Mouse (Mus musculus): ENCODE data around the gene Ust. TPM values are rescaled to one million over a fixed set of nuclear protein-coding genes. Genes with fewer than 3 reads are reported as not detected.
A peak's percentile ranks its signal among the peaks of the same experiment; 100 is the strongest.

Gene Ust
- polyA plus RNA-seq, 1 experiment from 2014 or later: 2.9 TPM

DNA sequence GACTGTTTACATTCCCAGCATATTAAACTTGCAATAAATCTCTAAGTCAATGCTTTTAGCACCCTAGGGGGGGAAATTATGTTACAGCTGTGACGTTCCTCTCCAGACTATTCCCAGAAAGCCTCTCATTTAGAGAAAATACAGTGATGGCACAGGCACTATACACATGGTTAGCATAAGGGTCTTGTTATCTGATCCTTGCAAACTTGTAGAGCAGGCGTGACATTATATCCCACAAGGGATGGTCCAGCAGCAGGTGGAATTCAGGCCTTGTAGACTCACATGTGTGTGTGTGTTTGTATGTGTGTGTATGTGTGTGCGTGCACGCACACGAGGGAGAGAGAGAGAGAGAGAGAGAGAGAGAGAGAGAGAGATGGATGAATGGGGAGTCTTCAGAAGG, 57.3 kb downstream of the Ust start:
- Histone ChIP-seq H3K4me1 (no peaks in the 10 kb centered on the region), H3K9me3 (no peaks in the 10 kb centered on the region), H3K27ac (no peak overlapping the region), H3K27me3 (no peaks in the 10 kb centered on the region), H3K4me3 (replicated peaks) (no peak overlapping the region), H3K9ac (no peak overlapping the region), H3K36me3 (replicated peaks) (no peaks in the 10 kb centered on the region), H3K4me2 (no peak overlapping the region)
- no peak for ATAC-seq (ENCODE audit: low FRiP score)
- 85% methylated on average over 5 of the region's 5 CpGs for WGBS

DNA sequence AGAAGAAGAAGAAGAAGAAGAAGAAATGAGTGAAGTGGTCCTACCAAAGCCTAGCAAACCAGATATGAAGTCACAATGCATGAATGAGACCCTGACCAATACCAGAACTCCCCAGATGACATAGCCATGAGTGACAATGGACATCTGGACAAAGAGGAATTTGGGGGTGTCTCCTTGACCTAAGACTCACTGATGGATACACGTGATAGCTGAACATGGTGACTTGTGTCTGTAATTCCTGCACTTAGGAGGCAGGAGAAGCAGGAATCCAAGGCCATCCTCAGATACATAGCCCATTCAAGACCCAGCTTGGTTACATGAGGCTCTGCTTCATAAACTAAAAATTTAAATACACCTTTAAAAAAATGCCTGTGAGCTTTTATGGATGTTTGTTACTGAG, 63.9 kb downstream of the Ust start:
- H3K36me3 ChIP-seq (replicated peaks): no peaks in the 10 kb centered on the region
- H3K27me3 ChIP-seq: no peaks in the 10 kb centered on the region
- no peak overlapping the region for H3K4me2 ChIP-seq
- H3K4me3 ChIP-seq (replicated peaks): no peak overlapping the region
- H3K27ac ChIP-seq: no peak overlapping the region
- no peak for ATAC-seq (ENCODE audit: low FRiP score)
- H3K9ac ChIP-seq: no peak overlapping the region
- 71% methylated on average over 1 of the region's 1 CpGs for WGBS
- no peaks in the 10 kb centered on the region for H3K9me3 ChIP-seq
- no peaks in the 10 kb centered on the region for H3K4me1 ChIP-seq

DNA sequence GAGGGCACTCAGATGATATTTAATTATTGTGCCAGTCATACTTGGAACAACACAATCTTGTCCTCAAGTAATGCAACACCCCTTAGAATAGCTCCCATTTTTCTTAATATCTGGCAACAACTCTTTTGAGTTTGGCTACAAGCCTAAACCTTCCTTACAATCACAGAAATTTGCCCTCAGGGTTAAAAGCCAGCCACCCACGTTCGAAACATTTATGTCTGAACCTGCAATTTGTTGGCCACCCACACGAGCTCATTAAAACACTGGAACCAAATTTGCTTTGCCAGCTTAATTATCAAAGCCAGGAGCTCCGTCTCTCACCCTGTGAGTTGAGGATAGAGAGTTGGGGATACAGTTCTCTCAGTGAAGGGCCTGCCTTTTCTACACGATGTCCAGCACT, 70.9 kb downstream of the Ust start:
- H3K4me1 ChIP-seq: no peaks in the 10 kb centered on the region
- no peaks in the 10 kb centered on the region for H3K36me3 ChIP-seq (replicated peaks)
- no peak overlapping the region for H3K27ac ChIP-seq
- ATAC-seq (ENCODE audit: low FRiP score): no peak
- H3K9me3 ChIP-seq: no peaks in the 10 kb centered on the region
- H3K9ac ChIP-seq: no peak overlapping the region
- H3K4me2 ChIP-seq: no peak overlapping the region
- WGBS: 49% methylated on average over 5 of the region's 5 CpGs
- no peaks in the 10 kb centered on the region for H3K27me3 ChIP-seq
- H3K4me3 ChIP-seq (replicated peaks): no peak overlapping the region

DNA sequence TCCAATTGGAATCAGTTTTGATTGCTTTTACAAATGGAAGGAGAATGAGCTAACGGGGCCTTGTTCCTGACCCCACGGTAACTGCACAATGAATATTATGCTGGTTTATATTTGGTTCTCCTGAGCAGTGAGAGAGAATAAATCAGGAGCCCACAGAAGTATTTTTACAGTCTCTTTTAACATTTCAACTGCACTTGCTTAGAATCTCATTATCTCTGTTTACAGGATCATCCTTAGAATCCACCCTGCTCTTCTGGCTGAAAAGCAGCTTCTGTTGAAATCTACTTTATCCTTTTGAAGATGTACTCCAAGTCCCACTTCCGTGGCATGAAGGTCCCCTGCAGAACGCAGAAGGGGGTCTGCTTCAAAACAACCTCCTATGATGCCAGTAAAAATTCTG, 71.7 kb downstream of the Ust start:
- Histone ChIP-seq H3K4me3 (replicated peaks) (no peak overlapping the region), H3K4me1 (no peaks in the 10 kb centered on the region), H3K27me3 (no peaks in the 10 kb centered on the region), H3K9me3 (no peaks in the 10 kb centered on the region), H3K27ac (no peak overlapping the region), H3K36me3 (replicated peaks) (no peaks in the 10 kb centered on the region), H3K9ac (no peak overlapping the region), H3K4me2 (no peak overlapping the region)
- WGBS: 47% methylated on average over 4 of the region's 4 CpGs
- no peak for ATAC-seq (ENCODE audit: low FRiP score)

DNA sequence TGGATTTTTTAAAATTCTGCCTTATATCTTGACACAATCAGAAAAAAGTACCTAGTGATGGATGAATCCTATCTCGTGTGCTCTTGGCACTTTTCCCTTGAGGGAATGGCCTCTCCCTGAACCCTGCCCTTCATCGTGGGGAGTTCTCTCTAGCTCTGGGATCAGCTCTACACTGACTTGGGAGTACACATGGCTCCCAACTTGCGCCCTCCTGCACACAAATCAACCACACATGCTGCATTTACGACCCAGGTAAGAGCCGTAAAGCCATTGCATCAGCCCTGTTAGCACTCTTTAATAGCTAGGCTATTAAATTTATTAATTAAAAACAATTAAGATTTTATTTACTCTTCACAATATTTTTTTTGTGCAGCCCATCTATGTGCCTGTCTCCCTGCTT, 74.6 kb downstream of the Ust start:
- Histone ChIP-seq H3K27ac (no peak overlapping the region), H3K36me3 (replicated peaks) (no peaks in the 10 kb centered on the region), H3K4me1 (no peaks in the 10 kb centered on the region), H3K27me3 (no peaks in the 10 kb centered on the region), H3K4me2 (no peak overlapping the region), H3K4me3 (replicated peaks) (no peak overlapping the region), H3K9me3 (no peaks in the 10 kb centered on the region), H3K9ac (no peak overlapping the region)
- 84% methylated on average over 5 of the region's 5 CpGs for WGBS
- ATAC-seq (ENCODE audit: low FRiP score): no peak

DNA sequence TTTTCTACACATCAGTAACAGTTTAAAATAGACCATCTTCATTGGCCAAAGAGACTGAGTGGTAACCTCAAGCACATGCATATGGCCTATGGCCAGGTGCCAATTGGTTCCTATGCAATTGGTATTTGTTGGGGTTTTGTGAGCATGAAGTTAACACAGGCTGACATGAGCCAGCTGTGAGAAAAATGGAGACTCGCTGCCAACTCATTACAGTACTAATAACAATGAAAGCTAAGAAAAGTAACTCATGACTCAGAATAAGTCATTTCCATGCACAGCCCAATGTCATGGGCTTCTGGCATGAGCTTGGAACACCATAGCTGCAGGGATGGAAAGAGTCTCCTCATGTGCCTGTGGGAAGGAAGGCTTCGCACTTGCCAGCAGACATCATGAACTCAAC, 86.8 kb downstream of the Ust start:
- Histone ChIP-seq H3K4me1 (peaks cover 19% of the 10 kb centered on the region), H3K27me3 (no peaks in the 10 kb centered on the region), H3K4me2 (no peak overlapping the region), H3K36me3 (replicated peaks) (no peaks in the 10 kb centered on the region), H3K27ac (no peak overlapping the region), H3K9me3 (no peaks in the 10 kb centered on the region), H3K9ac (no peak overlapping the region), H3K4me3 (replicated peaks) (no peak overlapping the region)
- ATAC-seq (ENCODE audit: low FRiP score): no peak
- 91% methylated on average over 2 of the region's 2 CpGs for WGBS

DNA sequence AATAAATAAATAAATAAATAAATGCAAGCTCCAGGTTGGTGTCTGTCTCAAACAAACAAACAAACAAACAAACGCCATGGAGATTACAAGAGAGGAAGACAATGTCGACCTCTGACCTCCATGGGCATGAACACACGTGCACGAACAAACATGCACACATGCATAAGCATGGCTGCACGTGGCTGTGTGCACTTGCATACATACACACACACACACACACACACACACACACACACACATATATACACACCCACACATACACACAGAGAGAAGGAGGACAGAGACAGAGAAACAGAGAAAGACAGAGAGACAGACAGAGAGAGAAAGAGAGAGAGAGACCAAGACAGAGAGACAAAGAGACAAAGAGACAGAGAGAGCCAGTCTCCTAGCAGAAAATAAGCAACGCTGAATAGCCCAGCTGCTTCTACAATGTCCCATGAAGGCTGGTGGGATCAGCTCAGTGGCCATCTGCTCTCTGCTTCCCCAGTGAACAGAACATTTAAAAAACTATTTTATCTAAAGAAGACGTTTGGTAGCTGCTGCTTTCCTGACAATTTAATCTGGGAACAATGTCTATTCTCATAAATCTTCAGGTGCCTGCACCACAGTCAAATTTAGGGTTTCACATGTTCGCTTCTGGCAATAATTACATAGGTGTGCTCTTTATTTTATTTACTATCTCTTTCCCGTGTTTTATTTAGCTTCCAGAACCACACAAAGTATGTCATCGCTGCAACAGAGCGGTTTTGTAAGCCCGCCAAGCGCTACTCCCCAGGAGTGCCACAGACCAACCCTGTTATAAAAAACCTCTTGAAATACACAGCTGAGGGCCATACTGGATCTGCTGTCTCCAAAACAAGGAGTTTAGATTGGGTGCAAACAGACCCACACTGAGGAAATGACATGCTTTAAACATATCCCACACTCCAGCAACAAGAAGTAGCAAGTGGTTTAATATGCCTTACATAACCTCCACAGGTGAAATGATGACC, 89.5 kb downstream of the Ust start:
- 76% methylated on average over 13 of the region's 13 CpGs for WGBS
- ATAC-seq (ENCODE audit: low FRiP score): no peak
- H3K9ac ChIP-seq: no peak overlapping the region

DNA sequence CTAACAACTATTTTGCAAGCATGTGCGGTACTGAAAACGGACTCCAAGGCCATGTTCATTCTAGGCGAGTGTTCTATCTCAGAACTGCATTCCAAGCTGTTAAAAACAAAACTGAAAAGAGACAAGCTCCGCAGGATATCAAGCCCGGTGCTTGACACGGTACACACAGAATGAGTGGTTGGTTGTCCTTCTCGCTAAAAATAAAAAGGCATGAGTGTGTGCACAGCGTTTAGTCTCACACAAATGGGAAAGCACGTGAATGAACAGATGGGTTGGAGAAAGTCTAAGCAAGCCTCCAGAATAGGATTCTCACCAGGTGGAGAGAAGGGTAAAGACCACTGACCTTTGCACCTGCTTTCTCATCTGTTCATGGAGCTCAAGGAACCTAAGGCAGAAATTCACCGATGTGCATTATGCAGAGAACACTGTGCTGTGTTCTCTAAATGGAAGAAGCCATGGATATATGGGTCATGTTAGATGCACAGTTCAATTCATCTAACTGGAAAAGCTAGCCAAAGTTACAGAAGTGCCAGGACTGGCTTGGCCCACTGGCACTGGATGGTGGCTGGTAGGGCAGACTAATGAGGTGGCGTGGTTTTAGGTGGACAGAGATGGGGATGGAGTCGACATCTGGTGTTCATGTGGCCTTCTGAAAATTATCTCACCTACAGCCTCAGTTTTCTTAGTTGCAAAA, 90.8 kb downstream of the Ust start:
- no peak overlapping the region for H3K4me3 ChIP-seq (replicated peaks)
- no peak for ATAC-seq (ENCODE audit: low FRiP score)
- H3K36me3 ChIP-seq (replicated peaks): no peaks in the 10 kb centered on the region
- peaks cover 19% of the 10 kb centered on the region for H3K4me1 ChIP-seq
- no peaks in the 10 kb centered on the region for H3K9me3 ChIP-seq
- no peak overlapping the region for H3K27ac ChIP-seq
- no peak overlapping the region for H3K4me2 ChIP-seq
- no peaks in the 10 kb centered on the region for H3K27me3 ChIP-seq
- WGBS: 84% methylated on average over 12 of the region's 12 CpGs
- no peak overlapping the region for H3K9ac ChIP-seq

More for the DNA sequence above, 89.5 kb downstream of the Ust start:
- Histone ChIP-seq H3K36me3 (replicated peaks) (no peaks in the 10 kb centered on the region), H3K4me3 (replicated peaks) (no peak overlapping the region), H3K4me2 (no peak overlapping the region), H3K9me3 (no peaks in the 10 kb centered on the region), H3K27me3 (no peaks in the 10 kb centered on the region), H3K4me1 (peaks cover 19% of the 10 kb centered on the region), H3K27ac (0 out of 2 replicates have a peak overlapping the region, but pooled peaks have one; percentile 13)

DNA sequence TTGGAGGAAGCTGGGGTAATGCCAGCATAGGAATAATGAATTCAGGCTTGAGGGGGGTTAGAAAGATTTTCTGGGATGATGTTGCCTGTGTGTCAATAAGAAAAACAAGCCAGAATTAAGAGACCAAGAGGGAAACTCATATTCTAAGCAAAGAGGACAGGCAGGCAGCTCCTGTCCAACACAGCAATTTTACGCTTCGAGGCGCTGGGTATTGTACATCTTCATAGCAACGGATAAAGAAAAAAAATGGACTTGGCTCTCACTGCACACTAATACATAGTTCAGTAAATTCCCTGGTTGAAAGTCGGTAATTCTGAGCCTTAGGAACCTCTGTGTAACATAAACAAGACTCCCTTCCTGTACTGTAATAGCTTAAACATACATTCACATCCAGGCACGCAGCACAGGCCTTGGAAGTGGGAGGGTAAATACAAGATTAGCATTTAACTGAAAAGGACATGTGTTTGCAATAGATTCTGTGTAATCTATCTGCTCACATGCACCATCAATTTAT, 99.1 kb downstream of the Ust start:
- Histone ChIP-seq H3K27me3 (no peaks in the 10 kb centered on the region), H3K9me3 (no peaks in the 10 kb centered on the region), H3K36me3 (replicated peaks) (no peaks in the 10 kb centered on the region), H3K4me1 (no peaks in the 10 kb centered on the region), H3K9ac (no peak overlapping the region), H3K27ac (no peak overlapping the region), H3K4me2 (no peak overlapping the region), H3K4me3 (replicated peaks) (no peak overlapping the region)
- WGBS: 84% methylated on average over 6 of the region's 6 CpGs
- no peak for ATAC-seq (ENCODE audit: low FRiP score)

DNA sequence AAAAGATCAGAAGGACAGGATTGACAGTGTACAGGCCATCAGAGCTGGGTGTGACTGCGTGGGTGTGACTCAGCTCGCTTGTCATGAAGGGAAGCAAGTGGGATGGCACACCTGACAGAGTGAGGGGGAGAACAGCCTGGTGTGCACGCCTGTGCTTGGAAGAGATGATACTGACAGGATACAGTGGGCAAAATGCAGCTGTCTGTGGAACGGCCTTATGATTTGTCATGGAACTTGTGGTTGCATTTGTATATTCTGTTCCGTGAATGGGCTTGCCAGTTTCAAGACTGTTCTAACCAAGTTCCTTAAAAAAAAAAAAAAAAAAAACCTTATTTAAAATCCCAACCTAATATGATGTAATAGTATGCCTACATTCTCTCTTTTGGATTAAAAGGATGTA, 103.2 kb downstream of the Ust start:
- H3K27me3 ChIP-seq: no peaks in the 10 kb centered on the region
- ATAC-seq (ENCODE audit: low FRiP score): no peak
- H3K4me2 ChIP-seq: no peak overlapping the region
- H3K27ac ChIP-seq: no peak overlapping the region
- no peaks in the 10 kb centered on the region for H3K4me1 ChIP-seq
- H3K4me3 ChIP-seq (replicated peaks): no peak overlapping the region
- H3K36me3 ChIP-seq (replicated peaks): no peaks in the 10 kb centered on the region
- no peaks in the 10 kb centered on the region for H3K9me3 ChIP-seq
- H3K9ac ChIP-seq: no peak overlapping the region
- WGBS: 91% methylated on average over 5 of the region's 5 CpGs

DNA sequence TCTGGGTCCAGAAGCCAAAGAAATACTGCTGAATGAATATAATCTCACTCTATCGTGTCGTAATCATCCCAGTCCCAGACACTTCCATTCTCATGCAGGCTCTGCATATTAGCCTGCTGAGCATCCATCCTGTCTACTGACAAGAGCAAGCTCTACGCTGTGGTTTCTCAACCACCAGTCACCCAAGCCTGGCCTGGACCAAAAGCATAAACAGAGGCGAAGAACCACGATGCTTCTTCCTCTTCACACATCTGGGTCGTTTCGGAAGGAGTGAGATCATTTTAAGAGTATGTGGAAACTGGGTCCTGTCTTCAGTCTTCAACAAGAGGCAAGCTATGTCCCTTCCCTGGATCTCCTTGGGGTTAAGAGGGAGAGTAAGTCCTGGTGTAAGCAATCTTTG, 103.6 kb downstream of the Ust start:
- Histone ChIP-seq H3K4me2 (no peak overlapping the region), H3K9me3 (no peaks in the 10 kb centered on the region), H3K27ac (no peak overlapping the region), H3K9ac (no peak overlapping the region), H3K36me3 (replicated peaks) (no peaks in the 10 kb centered on the region), H3K4me3 (replicated peaks) (no peak overlapping the region), H3K4me1 (no peaks in the 10 kb centered on the region), H3K27me3 (no peaks in the 10 kb centered on the region)
- ATAC-seq (ENCODE audit: low FRiP score): no peak
- WGBS: 89% methylated on average over 7 of the region's 7 CpGs

DNA sequence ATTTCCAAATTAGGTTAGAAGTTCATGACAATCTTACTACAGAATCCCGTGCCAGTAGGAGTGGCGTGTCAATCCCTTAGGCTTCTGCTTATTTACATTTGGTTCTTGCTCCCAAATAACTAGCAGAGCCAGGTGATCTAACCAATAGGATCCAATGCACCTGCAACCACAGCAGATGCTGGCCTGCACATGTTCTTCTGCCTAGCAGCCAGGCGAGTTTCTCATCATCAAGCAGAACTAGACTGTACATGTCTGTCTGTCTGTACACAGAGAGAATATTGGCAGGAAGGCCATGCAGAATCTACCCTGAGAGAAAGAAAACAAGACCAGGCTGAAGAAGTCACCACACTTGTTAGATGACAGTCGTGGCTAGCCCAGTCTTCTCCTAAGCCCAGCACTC, 113.5 kb downstream of the Ust start:
- 89% methylated on average over 4 of the region's 4 CpGs for whole genome bisulfite sequencing
- no peaks in the 10 kb centered on the region; the same call in 1 of the 2 replicates for H3K9me3 ChIP-seq

More for the DNA sequence above, 113.5 kb downstream of the Ust start:
- no peak overlapping the region for H3K27ac ChIP-seq
- no peak for ATAC-seq (ENCODE audit: low FRiP score)
- no peak overlapping the region for H3K4me3 ChIP-seq (replicated peaks)
- no peaks in the 10 kb centered on the region for H3K36me3 ChIP-seq (replicated peaks)
- H3K4me2 ChIP-seq: no peak overlapping the region
- no peaks in the 10 kb centered on the region for H3K27me3 ChIP-seq
- H3K4me1 ChIP-seq: no peaks in the 10 kb centered on the region
- H3K9ac ChIP-seq: no peak overlapping the region

Data from forebrain, embryonic 12.5 days (tissue).